Mouse (Mus musculus) c-Kit-negative CD71-positive TER-119-positive erythroid progenitor cells, embryonic 14.5 days (primary cell): Measurements from ENCODE around the gene Phlda2.

ENCODE experiments used
- DNase-seq: peaks from one replicate; pipeline ENCODE4 v3.0.0-alpha.2; 2013; ENCODE audit warnings: low read depth, low spot score

Gene Phlda2

DNA sequence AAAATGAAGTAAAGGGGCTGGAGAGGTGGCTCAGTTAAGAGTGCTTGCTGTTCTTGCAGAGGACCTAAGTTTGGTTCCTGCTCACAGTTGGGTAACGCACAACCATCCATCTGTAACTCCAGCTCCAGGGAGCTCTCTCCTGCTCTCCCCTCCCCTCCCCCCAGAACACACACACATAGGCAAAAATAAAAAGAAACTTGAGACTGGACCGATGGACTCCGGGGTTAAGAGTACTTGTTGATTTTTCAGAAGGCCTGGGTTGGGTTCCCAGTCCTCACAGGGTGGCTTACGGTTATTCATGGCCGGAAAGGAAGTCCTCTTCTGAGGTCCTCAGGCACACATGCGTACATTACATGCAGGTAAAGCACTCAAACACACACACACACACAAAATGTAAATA lies 976 bp upstream of the Phlda2 start:
- no peak for DNase-seq

DNA sequence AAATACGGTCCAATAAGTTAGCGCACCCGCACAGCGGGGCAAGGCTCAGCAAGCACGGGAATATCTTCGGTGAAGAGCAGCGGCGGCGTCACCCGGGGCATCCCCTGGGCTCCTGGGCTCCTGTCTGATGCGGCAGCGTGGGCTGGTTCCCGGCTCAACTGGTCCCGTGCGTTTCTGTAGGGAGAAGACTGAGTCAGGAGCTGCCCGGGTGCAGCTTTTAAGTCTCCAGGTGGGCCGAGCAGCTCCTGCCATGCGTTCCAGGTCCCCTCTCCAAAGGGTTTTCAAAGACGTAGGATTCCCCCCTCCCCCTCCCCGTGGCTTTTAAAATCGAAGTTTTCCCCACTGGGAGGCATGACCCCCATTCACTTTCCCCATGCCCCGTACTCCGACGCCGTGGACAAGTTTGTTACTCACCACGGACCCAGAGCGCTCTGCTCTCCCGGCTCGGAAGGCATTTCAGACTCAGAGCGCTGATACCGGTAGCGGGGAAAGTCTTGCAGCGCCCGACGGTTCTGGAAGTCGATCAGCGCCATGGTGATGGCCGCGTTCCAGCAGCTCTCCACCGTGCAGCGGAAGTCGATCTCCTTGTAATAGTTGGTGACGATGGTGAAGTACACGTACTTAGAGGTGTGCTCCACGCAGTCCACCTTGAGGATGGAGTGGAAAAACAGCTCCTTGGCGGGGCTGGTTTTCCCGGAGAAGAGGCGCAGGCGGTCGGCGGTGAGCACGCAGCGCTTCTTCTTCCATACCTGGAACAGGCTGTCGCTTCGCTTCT lies 1.1 kb downstream of the Phlda2 start:
- DNase-seq, result no peak

DNA sequence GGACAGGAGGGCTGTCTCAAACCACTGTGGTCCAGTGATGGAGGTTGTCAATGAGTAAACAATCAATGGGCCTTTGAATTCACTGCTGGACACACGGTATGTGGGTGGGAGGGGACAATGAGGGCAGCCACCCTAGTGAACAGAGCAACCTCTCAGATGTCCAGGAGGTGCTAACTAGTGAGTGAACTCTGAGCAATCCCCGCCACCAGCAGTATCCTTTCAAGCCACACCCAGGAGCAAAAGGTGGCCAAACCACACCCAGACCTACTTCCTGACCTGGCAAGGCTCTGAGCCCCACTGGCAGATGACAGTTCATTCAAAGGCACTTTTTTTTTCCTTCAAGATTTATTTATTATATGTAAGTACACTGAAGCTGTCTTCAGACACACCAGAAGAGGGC lies 2.0 kb downstream of the Phlda2 start:
- no peak for DNase-seq

DNA sequence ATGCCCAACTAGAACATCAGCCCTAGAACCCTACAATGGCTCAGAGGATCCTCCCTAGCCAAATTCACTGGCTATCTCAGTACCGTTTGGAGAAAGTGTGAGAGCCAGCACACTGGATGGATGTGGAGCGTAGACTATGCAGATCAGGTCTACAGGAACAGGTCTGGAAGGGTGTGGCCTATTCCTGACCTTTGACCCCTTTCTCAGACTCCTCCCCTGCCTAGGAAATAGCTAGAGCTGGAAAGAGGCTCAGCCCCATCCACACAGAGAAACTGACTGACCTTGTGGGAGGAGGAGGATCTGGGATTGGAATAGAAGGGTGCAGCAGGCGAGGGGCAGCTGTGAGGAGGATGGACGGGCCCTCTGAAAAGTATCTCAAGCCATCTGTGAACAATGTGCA lies 4.4 kb downstream of the Phlda2 start:
- DNase-seq, result no peak

DNA sequence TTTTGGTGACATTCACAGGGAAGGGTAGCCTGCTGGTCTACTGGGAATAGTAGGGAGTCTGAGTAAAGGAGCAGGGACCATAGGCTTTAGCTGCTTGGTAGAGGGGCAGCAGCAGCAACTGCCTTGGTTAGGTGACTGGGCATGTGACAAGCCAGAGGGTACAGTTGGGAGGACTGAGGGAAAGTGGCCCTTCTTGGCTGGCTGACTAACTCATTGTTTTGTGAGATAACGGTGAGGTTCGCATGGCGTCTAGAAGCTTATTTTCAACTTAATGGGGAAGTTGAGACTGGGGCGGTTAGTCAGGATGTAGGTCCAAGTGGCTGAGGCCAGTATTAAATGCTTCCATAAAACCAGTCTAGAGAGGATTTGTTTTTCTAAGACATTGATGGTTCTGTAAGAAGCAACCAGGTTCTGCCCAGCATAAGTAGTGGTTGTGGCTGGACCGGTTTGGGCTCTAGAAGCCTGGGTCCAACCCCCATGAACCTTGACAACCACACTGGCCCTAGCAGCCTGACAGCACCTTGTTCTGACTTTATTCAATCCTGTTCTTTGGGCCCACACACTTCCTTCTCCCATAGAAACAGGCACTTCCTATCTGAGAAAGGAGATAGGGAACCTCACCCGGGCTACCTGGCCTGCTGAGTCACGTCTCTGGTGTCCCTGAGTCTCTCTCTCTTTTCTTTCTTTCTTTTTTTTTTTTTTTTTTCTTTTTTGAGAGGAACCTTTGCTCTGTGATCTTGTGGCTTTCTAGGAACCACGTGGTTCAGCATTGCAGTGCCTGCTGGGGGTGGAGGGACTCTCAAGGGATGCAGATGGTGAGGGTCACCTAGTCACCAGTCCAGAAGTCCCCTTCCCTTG lies 7.6 kb downstream of the Phlda2 start:
- DNase-seq, result no peak

DNA sequence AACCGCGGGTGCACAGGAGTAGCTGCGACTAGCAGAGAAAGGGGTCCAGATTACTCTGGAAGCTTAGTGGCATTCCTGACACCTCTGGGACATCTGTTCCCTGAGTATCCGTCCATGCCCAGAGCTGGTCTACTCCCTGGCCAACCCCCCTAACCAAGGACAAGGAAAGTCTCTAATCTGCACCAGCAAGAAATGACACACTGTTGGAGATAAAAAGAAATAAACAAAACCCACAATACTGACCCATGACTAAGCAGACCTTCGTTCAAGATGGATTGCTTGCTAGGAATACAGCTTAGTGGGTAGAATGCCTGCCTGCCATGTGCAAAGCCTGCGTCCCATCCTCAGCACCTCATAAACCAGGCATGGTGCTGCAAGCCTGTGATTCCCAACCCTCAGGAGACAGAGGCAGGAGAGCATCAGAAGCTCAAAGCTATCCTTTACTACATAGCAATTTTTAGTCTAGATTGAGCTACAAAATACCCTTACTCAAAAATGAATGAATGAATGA lies 9.3 kb downstream of the Phlda2 start:
- no peak for DNase-seq

DNA sequence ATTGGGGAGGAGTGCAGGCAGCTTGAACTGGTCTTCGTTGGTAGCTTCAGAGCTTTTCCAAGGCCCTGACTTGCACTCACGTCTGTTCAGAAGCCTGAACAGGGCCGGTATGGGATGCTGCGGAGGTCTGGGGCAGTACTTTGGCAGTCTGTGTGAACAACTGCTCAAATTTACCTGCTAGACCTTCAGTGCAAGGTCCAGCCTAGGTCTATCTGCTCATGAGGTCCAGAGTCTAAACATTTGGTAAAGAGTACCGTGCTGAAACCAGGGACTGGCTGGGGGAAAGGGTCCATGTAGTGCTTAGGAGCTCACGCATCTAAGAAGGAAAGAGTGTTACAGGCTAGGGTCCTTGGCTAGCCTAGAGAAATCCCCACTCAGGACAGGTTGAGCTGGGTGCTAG lies 13.2 kb downstream of the Phlda2 start:
- DNase-seq, result no peak

DNA sequence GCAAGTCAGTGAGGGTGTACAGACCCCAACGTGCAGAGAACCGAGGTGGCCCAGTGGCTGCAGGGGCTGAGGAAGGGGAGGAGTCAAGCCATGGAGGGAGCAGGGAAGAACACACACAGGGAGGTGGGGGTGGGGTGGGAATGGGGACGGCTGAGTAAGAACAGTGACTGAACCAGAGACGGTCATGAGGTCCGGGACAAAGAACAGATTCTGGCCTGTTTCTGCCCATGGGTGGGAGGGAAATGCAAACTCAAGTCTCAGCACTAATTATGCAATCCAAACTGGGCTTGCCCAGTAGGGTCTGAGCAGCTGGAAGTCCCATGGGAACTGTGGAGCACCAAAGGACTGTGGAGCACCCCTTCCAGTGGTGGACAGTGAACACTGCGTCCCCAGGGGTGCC lies 20.4 kb downstream of the Phlda2 start:
- no peak for DNase-seq

DNA sequence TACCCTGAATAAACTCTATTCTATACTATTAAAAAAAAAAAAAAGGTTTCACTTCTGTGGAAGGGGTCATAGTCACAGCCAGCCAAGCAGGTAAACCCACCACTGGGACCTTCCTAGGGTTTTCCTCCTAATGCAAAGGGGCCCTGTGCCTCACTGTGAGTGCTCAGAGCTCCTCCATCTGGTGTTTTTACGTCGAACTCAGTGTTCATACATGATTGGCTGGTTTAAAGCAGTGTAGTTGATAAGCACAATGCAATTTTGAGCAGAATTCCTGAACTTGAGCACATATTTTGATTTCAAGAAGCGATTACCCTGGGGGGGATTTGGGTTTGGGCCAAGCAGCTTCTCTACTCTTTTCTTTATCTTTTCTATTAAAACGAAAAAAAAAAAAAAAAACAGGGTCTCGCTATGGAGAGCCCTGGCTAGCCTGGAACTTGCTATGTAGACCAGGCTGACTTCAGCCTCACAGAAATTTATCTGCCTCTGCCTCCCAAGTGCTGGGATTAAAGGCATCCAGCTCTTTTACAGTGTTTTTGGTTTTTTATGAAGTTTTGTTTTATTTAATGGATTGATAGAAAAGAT lies 21.1 kb downstream of the Phlda2 start:
- no peak for DNase-seq

DNA sequence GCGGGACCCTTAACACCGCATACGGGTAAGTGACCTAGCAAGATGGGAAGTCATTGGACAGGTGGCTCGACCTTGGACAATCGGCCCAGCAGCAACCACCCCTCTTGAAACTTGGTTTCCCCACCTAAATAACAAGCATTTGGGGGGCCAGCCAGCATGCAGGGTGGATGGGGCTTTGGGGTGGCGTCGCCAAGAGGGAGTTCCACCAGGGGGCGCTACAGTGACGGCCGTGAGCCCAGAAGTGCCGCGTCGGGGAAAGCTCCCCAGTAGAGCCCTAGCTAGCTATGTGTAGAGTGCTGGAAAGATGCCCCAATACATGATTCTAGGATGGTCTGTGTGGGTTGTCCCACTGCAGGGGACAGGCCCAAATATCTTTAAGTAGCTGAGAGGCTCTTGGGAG lies 22.5 kb downstream of the Phlda2 start:
- DNase-seq, result peak; percentile 17

DNA sequence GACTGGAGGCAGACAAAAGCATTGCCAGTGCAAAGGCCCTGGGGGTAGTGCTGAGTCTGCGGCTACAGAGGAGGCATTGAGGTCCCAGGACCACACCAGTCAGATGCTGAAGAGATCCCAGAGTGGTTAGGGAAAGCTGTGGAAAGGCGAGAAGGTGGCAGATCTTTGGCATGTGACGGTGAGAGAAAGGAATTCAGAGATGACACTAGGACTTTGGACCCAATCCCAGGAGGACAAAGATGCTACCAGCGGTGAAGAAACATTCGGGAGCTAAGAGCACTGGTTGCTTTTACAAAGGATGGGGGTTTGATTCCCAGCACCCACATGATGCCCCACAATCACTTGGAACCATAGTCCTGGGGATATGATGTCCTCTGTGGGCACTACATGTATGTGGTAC lies 25.1 kb downstream of the Phlda2 start:
- DNase-seq, result no peak

DNA sequence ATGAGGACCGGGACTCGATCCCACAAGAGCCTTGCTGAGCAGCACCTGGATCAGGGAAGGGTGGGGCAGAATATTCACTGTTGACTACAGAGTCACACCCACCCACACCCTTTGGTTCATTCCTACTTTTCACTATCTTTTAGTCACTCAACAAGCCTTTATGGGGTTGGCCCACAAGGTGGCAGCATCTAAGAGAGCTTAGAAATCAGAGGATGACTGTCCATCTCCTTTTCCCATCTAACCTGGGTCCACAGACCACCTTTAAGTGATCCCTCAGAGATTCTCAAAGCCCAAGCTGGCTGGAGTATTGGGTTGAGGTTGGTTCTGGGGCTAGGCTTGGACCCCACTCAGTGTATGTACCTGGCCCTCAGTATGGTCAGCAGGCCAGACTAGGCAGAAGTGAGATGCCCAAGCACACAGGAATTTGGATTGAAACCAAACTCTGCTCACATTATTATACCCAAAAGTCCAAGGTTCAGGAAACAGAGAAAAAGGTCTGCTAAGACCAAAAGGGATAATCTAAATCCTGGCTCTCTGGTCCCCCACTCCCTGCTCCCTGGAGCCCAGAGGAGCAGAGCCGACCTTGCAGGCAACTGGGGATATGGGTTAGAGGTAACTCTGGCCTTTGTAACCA lies 26.1 kb downstream of the Phlda2 start:
- DNase-seq, result no peak

DNA sequence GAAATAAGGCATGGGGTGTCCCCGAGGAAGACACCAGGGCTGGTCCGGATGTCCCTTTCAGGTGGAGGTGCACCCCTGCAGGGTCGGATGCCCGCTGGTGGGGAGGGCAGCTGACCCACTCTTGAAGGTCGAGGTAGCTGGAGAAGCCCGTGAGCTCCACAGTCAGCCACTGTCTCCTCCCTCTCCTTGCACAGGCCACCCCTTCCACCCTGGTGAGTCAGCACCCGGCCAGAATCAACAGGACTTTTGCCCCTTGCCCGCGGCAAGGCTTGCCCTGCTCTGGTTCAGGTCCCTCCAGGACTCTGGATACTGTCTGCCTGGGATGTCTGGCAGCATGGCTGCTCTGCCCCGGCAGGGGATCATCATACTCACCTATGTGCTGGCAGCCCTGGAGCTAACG lies 27.1 kb downstream of the Phlda2 start:
- DNase-seq, result no peak

DNA sequence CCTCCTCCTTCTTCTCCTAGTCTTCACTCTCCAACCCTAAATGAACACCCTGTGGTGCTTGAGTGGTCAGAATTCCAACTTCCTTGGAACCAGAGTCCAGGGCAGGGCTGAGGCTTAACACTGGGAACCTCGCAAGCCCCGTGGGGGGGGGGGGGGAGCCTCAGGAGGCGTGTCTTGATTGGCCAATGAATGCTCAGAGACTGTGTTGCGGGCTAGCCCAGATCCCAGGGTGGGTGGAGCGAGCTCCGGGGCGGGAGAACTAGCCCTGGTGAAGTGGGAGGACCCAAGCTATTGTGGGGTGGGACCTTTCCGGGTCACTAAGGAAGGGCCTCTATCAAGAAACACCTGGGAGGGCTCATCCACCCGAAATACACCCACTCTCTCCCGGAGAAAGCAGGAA lies 28.1 kb downstream of the Phlda2 start:
- DNase-seq, result no peak

DNA sequence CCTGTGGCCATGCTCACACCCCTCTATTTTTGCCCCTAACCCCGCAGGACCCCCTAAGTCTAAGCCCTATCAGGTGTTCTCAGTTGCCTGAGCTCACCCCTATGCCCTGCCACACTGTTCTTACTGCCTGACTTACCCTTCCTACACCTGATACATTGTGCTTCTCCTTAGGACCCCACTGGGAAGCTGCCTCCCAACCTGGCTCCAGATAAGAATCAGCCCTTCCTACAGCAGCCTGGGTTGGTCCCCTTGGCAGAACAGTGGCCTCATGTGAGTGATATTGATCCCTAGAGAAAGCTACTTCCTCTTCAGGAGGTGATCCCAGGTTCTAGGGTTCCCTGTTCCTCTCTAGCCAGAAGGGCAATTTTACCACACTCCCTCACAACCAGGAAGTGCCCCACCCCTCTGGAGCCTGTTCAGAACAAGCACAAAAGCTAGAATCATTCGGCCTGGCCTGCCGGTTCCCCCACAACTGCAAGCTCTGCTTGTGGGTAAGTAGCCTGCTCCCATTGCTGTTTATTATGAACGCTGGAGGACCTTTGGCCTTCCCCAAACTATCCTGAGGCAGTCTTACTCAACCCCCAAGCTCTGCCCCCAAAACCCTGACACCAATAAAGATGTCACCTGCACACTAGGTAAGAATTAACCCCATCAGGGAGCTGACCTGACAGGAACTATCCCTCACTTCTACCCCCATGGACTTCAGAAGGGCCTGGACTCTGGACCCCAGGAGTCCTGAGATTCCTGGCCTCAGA lies 29.4 kb downstream of the Phlda2 start, which contains the start of gene Slc22a18:
Gene Slc22a18, plus strand, starts transcription at position 390 of the 755 bp plus-strand sequence.
- DNase-seq, result no peak

DNA sequence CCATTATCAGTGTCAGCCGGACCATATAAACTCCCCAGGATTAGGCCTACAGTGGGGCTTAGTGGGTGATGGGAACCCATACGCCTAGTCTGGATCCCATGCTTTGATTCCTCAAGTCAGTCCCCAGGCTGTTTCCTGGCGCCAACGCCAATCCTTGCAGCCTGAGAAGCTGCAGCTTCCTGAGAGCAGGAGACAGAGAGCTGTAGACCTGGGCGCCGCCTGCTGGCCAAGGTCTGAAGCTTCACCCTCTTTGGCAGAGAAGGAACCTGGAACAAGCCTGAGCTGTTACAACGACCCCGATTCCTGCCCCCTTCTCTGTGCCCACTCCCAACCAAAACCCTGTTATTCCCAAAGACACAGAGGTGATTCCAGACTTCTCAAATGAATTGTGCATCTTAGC lies 33.0 kb downstream of the Phlda2 start:
- no peak for DNase-seq

DNA sequence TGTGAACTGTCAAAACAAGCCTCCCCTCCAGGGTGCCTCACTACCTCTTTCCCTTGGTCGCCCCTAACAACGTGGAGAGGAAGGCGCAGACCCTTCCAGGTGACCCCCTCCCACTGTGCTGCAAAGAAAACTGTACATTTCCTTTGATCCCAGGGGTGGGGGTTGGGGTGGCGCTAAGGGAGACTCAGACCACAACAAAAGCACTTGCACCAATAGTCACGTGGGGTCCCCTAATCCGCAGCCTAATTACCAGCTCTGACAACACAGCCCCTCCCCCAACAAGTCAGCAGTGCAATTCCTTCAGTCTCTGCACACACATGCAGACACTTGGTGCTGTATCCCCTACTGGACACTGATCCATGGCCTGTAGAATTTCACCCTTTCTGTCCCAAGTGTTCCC lies 35.2 kb downstream of the Phlda2 start:
- DNase-seq, result no peak

DNA sequence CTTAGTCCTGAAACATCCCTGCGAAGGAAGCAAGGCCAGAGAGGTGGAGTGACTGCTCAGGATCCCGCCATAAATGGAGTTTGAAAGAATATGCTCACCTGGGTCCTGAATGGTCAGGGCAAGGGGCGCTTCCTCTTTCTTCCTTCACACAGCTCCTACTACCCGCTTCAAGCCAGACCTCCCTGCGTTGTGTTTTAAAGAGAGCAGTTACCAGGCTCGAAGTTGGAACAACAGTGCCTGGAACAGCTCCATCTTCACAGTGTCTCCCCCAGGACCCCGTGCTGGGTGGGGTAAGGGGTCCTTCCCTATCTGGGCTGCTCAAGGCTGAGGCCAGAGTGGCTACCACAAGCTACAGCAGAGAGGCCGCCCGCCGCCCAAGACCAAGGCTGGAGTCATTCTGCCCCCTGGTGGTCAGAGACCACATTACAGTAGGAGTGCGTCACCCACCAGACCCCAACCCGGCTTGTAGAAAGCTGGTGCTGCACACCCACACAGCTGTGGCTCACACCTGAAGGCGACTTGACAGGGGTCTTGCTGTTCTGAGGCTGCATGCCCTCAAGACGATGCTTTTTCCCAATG lies 36.8 kb downstream of the Phlda2 start:
- DNase-seq, result peak; percentile 25

DNA sequence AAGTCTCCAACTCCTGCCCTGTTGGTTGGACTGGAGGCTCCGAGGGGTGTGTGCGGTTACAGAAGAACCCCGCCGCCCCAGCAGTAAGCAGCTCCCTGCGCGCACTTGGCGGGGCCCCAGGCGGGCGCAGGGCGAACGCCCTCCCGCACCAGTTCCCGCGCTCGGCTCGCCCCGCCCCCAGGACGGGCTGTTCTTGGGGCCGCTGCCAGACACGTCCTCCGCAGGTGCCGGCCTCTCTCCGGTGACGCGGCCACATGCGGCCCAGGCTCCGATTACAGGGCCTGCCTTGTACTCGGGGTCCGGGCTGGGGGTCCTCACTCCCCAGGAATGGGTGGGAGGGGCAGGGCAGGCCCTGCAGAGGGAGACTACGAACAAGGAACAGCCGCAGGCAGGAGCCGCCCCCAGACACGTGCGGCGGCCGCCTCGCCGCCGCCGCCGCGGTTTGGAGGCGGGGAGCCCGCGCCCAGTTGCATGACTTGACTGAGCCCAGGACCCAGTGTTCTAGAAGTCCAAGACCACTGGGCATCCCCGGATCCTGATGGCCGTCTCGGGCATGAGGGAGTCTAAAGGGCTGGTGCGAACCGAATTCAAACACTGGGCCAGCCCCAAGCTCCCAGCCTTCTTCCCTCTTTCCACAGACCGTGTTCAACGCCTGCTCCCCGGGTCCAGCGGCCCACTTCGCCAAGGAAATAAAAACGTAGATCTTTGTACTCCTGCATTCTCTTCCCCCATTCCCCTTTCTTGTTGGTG lies 38.0 kb downstream of the Phlda2 start:
- DNase-seq, result no peak

DNA sequence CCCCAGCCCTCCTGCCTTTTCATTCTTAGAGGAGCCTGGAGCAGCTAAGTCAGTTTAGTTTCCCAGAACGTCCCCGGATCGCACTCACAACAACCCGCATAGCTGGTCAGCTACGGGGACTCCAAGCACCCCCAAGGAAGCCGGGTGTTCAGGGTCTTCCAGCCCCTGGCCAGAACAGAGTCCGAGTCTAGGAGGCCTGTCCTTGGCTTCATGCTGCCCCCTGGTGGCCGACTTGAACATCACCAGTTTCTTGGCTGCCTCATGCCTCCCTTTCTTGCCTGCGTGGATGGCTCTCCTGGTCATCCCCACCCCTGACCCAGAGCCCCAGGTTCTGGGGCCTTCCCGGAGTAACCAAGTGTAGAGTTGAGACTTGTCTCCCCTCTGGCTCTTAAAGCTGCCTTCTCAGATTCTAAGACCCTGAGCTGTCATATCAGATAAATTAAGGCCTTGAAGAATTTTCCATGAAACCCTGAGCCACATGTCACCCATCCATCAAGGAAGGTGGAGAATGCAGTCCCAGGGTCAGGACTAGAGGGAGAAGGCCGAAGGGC lies 39.0 kb downstream of the Phlda2 start:
- peak; percentile 36 for DNase-seq
